Mouse (Mus musculus) testis, postnatal 14 days (tissue): ENCODE measurements around the gene Apoc2.

Experiments
- DNase-seq: peaks from one replicate; pipeline ENCODE4 v3.0.0; 2021; ENCODE audit warnings: low spot score

Gene Apoc2

GRCm38 (mm10) chr7:19678901-19679300, 1.2 kb upstream of the Apoc2 start:
- no peak for DNase-seq

GRCm38 (mm10) chr7:19676662-19677061, 1.1 kb downstream of the Apoc2 start:
- peak; percentile 76 for DNase-seq

GRCm38 (mm10) chr7:19675824-19676223, 1.9 kb downstream of the Apoc2 start:
- DNase-seq = no peak

- DNase-seq = no peak
Observed at GRCm38 (mm10) chr7:19673083-19673699, 4.5 kb downstream of the Apoc2 start.

GRCm38 (mm10) chr7:19671511-19671910, 6.2 kb downstream of the Apoc2 start:
- no peak for DNase-seq

GRCm38 (mm10) chr7:19668947-19669721, 8.6 kb downstream of the Apoc2 start:
- DNase-seq = peak; percentile 84

- DNase-seq = no peak
Observed at GRCm38 (mm10) chr7:19667434-19667833, 10.3 kb downstream of the Apoc2 start.

GRCm38 (mm10) chr7:19666750-19667149, 11.0 kb downstream of the Apoc2 start:
- no peak for DNase-seq

- peak; percentile 97 for DNase-seq
Observed at GRCm38 (mm10) chr7:19664955-19665841, 12.5 kb downstream of the Apoc2 start, which contains the start of gene Clptm1. Gene Clptm1 (minus strand): TSS chr7:19665033.

GRCm38 (mm10) chr7:19664455-19664954, 13.2 kb downstream of the Apoc2 start:
- no peak for DNase-seq

GRCm38 (mm10) chr7:19663940-19664339, 13.8 kb downstream of the Apoc2 start:
- DNase-seq = peak; percentile 37

GRCm38 (mm10) chr7:19652614-19653013, 25.1 kb downstream of the Apoc2 start:
- DNase-seq = no peak

GRCm38 (mm10) chr7:19651063-19651786, 26.5 kb downstream of the Apoc2 start:
- no peak for DNase-seq

GRCm38 (mm10) chr7:19641223-19641622, 36.5 kb downstream of the Apoc2 start:
- DNase-seq = no peak

- no peak for DNase-seq
Observed at GRCm38 (mm10) chr7:19635074-19635827, 42.5 kb downstream of the Apoc2 start.

- peak; percentile 68 for DNase-seq
Observed at GRCm38 (mm10) chr7:19634591-19634990, 43.1 kb downstream of the Apoc2 start.

GRCm38 (mm10) chr7:19633855-19634254, 43.9 kb downstream of the Apoc2 start:
- DNase-seq = no peak

- DNase-seq = no peak
Observed at GRCm38 (mm10) chr7:19633197-19633596, 44.5 kb downstream of the Apoc2 start.

GRCm38 (mm10) chr7:19632720-19633119, 45.0 kb downstream of the Apoc2 start:
- no peak for DNase-seq

- no peak for DNase-seq
Observed at GRCm38 (mm10) chr7:19632275-19632674, 45.5 kb downstream of the Apoc2 start.

- DNase-seq = peak; percentile 93
Observed at GRCm38 (mm10) chr7:19629361-19629734, 48.4 kb downstream of the Apoc2 start, which contains the start of gene Relb. Gene Relb (minus strand): TSS chr7:19629438.
